Mouse (Mus musculus) hindbrain, embryonic 14.5 days (tissue): ENCODE data around the gene Matk. TPM values are rescaled to one million over a fixed set of nuclear protein-coding genes. Genes with fewer than 3 reads are reported as not detected.

Experiments
- ATAC-seq: fragments of 200-750 bp; cut with Nextera tagmentation; 2 replicates; pipeline ENCODE4 v1.8.0; 2017; ENCODE audit warnings: moderate number of reproducible peaks, mild to moderate bottlenecking, moderate TSS enrichment, moderate library complexity; ENCODE audit not compliant: low FRiP score
- DNase-seq: peaks from one replicate; pipeline ENCODE4 v3.0.0-alpha.2; 2015; ENCODE audit warnings: low spot score
- H3K27ac ChIP-seq: fragments of 300-500 bp; sonication (generic); 2 replicates; pipeline ENCODE4 v1.5.1; 2014; ENCODE audit warnings: mild to moderate bottlenecking, moderate library complexity
- H3K27me3 ChIP-seq: fragments of 300-500 bp; sonication (generic); 2 replicates; pipeline ENCODE4 v1.6.1; 2014; ENCODE audit warnings: mild to moderate bottlenecking, low read length, mixed read lengths; ENCODE audit not compliant: control insufficient read depth, insufficient read depth
- H3K36me3 ChIP-seq: fragments of 300-500 bp; sonication (generic); replicated peaks from 2 replicates; pipeline ENCODE4 v1.6.1; 2014; ENCODE audit not compliant: control insufficient read depth, insufficient read depth
- H3K4me1 ChIP-seq: fragments of 300-500 bp; sonication (generic); replicated peaks from 2 replicates; pipeline ENCODE4 v1.6.1; 2014; ENCODE audit warnings: antibody characterized with exemption, low read length, mixed read lengths; ENCODE audit not compliant: control insufficient read depth, insufficient read depth
- H3K4me2 ChIP-seq: fragments of 300-500 bp; sonication (generic); replicated peaks from 2 replicates; pipeline ENCODE4 v1.6.1; 2014; ENCODE audit warnings: mild to moderate bottlenecking, moderate library complexity
- H3K4me3 ChIP-seq: fragments of 300-500 bp; sonication (generic); replicated peaks from 2 replicates; pipeline ENCODE4 v1.5.1; 2014; ENCODE audit warnings: mild to moderate bottlenecking, low read length
- H3K9ac ChIP-seq: fragments of 300-500 bp; sonication (generic); 2 replicates; pipeline ENCODE4 v1.6.1; 2014
- H3K9me3 ChIP-seq: fragments of 300-500 bp; sonication (generic); 2 replicates; pipeline ENCODE4 v1.6.1; 2016; ENCODE audit warnings: low read length; ENCODE audit not compliant: control insufficient read depth
- WGBS: fragments of 180-500 bp; shearing (Covaris S2); extraction: QIAGEN DNeasy Blood & Tissue Kit; methylation state at CpG from one replicate; pipeline ENCODE4 v1.1.7; 2014; 5-methylcytosine and 5-hydroxymethylcytosine counted together
- polyA plus RNA-seq: library from polyadenylated mRNA; unstranded; fragments of >200 nt; fragmentation: Nextera tagmentation; extraction: Ambion mirVana; gene quantifications from 2 replicates; pipeline ENCODE4 v1.2.1, GENCODE M21; 2014

Gene Matk
- polyA plus RNA-seq, 1 experiment from 2014 or later, result 30.2 TPM

GRCm38 (mm10) chr10:81273842-81274241 lies 21.1 kb downstream of the Matk start:
- 96% methylated on average over 19 of the region's 19 CpGs for WGBS
- no peak for ATAC-seq
- H3K9me3 ChIP-seq, result no peaks in the 10 kb centered on the region

GRCm38 (mm10) chr10:81277676-81278075 lies 24.9 kb downstream of the Matk start:
- Histone ChIP-seq H3K36me3 (peaks cover 11% of the 10 kb centered on the region), H3K4me2 (no peak overlapping the region), H3K9me3 (no peaks in the 10 kb centered on the region), H3K4me3 (no peak overlapping the region), H3K27me3 (no peaks in the 10 kb centered on the region), H3K9ac (no peak overlapping the region), H3K27ac (no peak overlapping the region), H3K4me1 (no peaks in the 10 kb centered on the region)
- WGBS, result 82% methylated on average over 22 of the region's 22 CpGs
- no peak for ATAC-seq
- DNase-seq, result no peak

More at GRCm38 (mm10) chr10:81273842-81274241, 21.1 kb downstream of the Matk start:
- H3K4me3 ChIP-seq, result no peak overlapping the region
- peaks cover 31% of the 10 kb centered on the region for H3K36me3 ChIP-seq
- H3K27me3 ChIP-seq, result no peaks in the 10 kb centered on the region
- no peak overlapping the region for H3K9ac ChIP-seq
- peaks cover 3% of the 10 kb centered on the region for H3K4me1 ChIP-seq
- DNase-seq, result no peak
- H3K27ac ChIP-seq, result no peak overlapping the region
- H3K4me2 ChIP-seq, result no peak overlapping the region

GRCm38 (mm10) chr10:81279496-81279895 lies 26.8 kb downstream of the Matk start:
- no peak overlapping the region for H3K9ac ChIP-seq
- no peaks in the 10 kb centered on the region for H3K36me3 ChIP-seq
- H3K27ac ChIP-seq, result no peak overlapping the region
- ATAC-seq (no peak), DNase-seq (no peak)
- no peaks in the 10 kb centered on the region for H3K4me1 ChIP-seq
- H3K4me2 ChIP-seq, result no peak overlapping the region
- H3K4me3 ChIP-seq, result no peak overlapping the region
- peaks cover 14% of the 10 kb centered on the region for H3K27me3 ChIP-seq
- WGBS, result 43% methylated on average over 10 of the region's 10 CpGs
- no peaks in the 10 kb centered on the region for H3K9me3 ChIP-seq

GRCm38 (mm10) chr10:81284189-81284588 lies 31.5 kb downstream of the Matk start:
- no peak for DNase-seq
- peaks cover 25% of the 10 kb centered on the region for H3K27me3 ChIP-seq
- no peaks in the 10 kb centered on the region for H3K9me3 ChIP-seq
- H3K4me1 ChIP-seq, result no peaks in the 10 kb centered on the region; the same call in 1 of the 2 replicates
- no peak overlapping the region for H3K4me2 ChIP-seq
- no peak overlapping the region for H3K4me3 ChIP-seq
- no peaks in the 10 kb centered on the region for H3K36me3 ChIP-seq
- 51% methylated on average over 6 of the region's 6 CpGs for WGBS
- no peak for ATAC-seq
- no peak overlapping the region for H3K9ac ChIP-seq
- H3K27ac ChIP-seq, result no peak overlapping the region

- H3K27ac ChIP-seq, result no peak overlapping the region
- ATAC-seq (no peak), DNase-seq (no peak)
- no peaks in the 10 kb centered on the region for H3K36me3 ChIP-seq
- H3K9me3 ChIP-seq, result no peaks in the 10 kb centered on the region
- H3K9ac ChIP-seq, result no peak overlapping the region
- WGBS, result 14% methylated on average over 17 of the region's 17 CpGs
- H3K4me3 ChIP-seq, result peak overlapping the region; percentile 46; the same call in 1 of the 2 replicates
- H3K4me1 ChIP-seq, result no peaks in the 10 kb centered on the region; the same call in 1 of the 2 replicates
- peak overlapping the region; percentile 85 for H3K4me2 ChIP-seq
- H3K27me3 ChIP-seq, result peaks cover 28% of the 10 kb centered on the region
These were observed 32.0 kb downstream of the Matk start for GRCm38 (mm10) chr10:81284719-81285118.

GRCm38 (mm10) chr10:81285694-81286450 lies 33.1 kb downstream of the Matk start:
- Histone ChIP-seq H3K9me3 (no peaks in the 10 kb centered on the region), H3K27me3 (peaks cover 40% of the 10 kb centered on the region), H3K4me2 (peak overlapping the region; percentile 85), H3K4me3 (peak overlapping the region; percentile 46), H3K9ac (peak overlapping the region; percentile 61), H3K36me3 (no peaks in the 10 kb centered on the region), H3K27ac (no peak overlapping the region), H3K4me1 (peaks cover 4% of the 10 kb centered on the region)
- DNase-seq (peak; percentile 94), ATAC-seq (peak; percentile 77)
- 2% methylated on average over 54 of the region's 54 CpGs for WGBS

GRCm38 (mm10) chr10:81286586-81286985 lies 33.9 kb downstream of the Matk start:
- H3K4me3 ChIP-seq, result no peak overlapping the region
- H3K27ac ChIP-seq, result no peak overlapping the region
- H3K4me2 ChIP-seq, result no peak overlapping the region
- no peaks in the 10 kb centered on the region for H3K36me3 ChIP-seq
- ATAC-seq (no peak), DNase-seq (no peak)
- H3K27me3 ChIP-seq, result peaks cover 47% of the 10 kb centered on the region
- WGBS, result 52% methylated on average over 6 of the region's 6 CpGs
- peaks cover 8% of the 10 kb centered on the region for H3K4me1 ChIP-seq
- no peak overlapping the region for H3K9ac ChIP-seq
- no peaks in the 10 kb centered on the region for H3K9me3 ChIP-seq

GRCm38 (mm10) chr10:81287513-81288157 lies 34.9 kb downstream of the Matk start:
- WGBS, result 63% methylated on average over 8 of the region's 8 CpGs
- no peaks in the 10 kb centered on the region for H3K36me3 ChIP-seq
- peaks cover 8% of the 10 kb centered on the region for H3K4me1 ChIP-seq
- ATAC-seq, result no peak
- H3K9me3 ChIP-seq, result no peaks in the 10 kb centered on the region
- DNase-seq, result no peak
- no peak overlapping the region for H3K27ac ChIP-seq
- peaks cover 50% of the 10 kb centered on the region for H3K27me3 ChIP-seq
- H3K4me2 ChIP-seq, result no peak overlapping the region
- no peak overlapping the region for H3K9ac ChIP-seq
- no peak overlapping the region for H3K4me3 ChIP-seq

GRCm38 (mm10) chr10:81288601-81289000 lies 35.9 kb downstream of the Matk start:
- peak overlapping the region; percentile 16; the same call in 1 of the 2 replicates for H3K9ac ChIP-seq
- peaks cover 8% of the 10 kb centered on the region for H3K4me1 ChIP-seq
- H3K36me3 ChIP-seq, result no peaks in the 10 kb centered on the region
- H3K9me3 ChIP-seq, result no peaks in the 10 kb centered on the region
- WGBS, result 34% methylated on average over 6 of the region's 6 CpGs
- no peak overlapping the region for H3K4me3 ChIP-seq
- no peak overlapping the region for H3K4me2 ChIP-seq
- DNase-seq (peak; percentile 49), ATAC-seq (no peak)
- no peak overlapping the region for H3K27ac ChIP-seq
- H3K27me3 ChIP-seq, result peaks cover 45% of the 10 kb centered on the region
